Mouse (Mus musculus): ENCODE data around the gene Caprin1. TPM values are rescaled to one million over a fixed set of nuclear protein-coding genes. Genes with fewer than 3 reads are reported as not detected.

Gene Caprin1
- polyA plus RNA-seq, 1 experiment from 2014 or later = 263 TPM

DNA sequence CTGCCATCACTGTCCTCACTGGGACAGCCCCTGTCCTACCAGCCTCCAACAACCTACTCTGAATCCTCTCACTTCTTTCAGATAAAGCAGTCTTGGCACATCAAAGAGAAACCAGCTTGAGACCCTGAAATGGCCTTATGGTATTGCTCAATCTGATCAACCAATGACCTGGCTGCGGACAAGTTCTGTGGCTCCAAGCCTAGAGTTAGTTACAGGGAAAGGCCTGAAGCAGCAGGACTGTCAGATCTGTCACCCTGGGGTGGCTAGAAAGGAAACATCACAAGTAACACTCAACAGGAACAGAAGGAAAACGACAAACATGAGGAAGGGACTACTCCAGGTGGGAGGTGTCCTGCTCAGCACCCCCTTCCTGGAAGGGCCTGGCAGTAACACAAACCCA lies 72.9 kb downstream of the Caprin1 start:
- Histone ChIP-seq H3K36me3 (ENCODE audit: control insufficient read depth, insufficient read depth, low read length) (peaks cover 21% of the 10 kb centered on the region), H3K9ac (ENCODE audit: low read depth, low read length) (no peak overlapping the region), H3K27ac (ENCODE audit: low read depth, low read length) (no peak overlapping the region), H3K27me3 (replicated peaks; ENCODE audit: control insufficient read depth, insufficient read depth, low read length) (no peaks in the 10 kb centered on the region), H3K4me2 (ENCODE audit: low read length) (no peak overlapping the region), H3K4me3 (ENCODE audit: low read length) (no peak overlapping the region), H3K4me1 (ENCODE audit: control insufficient read depth, insufficient read depth, low read depth, low read length) (no peaks in the 10 kb centered on the region), H3K9me3 (ENCODE audit: control insufficient read depth, low read length) (no peaks in the 10 kb centered on the region)
- 93% methylated on average over 2 of the region's 2 CpGs for whole genome bisulfite sequencing
- no peak for ATAC-seq

DNA sequence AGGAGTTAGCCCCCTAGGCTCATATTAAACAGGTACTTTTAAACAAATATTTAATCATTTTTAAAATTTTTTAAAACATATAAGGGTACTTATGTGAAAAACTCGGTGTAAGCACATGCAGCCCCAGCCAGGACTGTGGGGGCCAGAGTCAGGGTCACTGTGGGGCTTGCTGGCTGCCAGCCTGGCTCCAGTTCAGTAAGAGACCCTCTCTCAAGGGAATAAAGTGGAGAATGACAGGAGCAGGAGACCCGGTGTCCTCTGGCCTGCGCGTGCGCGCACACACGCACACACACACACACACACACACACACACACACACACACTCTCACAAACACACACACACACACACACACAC lies 78.2 kb downstream of the Caprin1 start:
- 0 out of 2 replicates have a peak, but pooled peaks have one; percentile 32 for ATAC-seq

DNA sequence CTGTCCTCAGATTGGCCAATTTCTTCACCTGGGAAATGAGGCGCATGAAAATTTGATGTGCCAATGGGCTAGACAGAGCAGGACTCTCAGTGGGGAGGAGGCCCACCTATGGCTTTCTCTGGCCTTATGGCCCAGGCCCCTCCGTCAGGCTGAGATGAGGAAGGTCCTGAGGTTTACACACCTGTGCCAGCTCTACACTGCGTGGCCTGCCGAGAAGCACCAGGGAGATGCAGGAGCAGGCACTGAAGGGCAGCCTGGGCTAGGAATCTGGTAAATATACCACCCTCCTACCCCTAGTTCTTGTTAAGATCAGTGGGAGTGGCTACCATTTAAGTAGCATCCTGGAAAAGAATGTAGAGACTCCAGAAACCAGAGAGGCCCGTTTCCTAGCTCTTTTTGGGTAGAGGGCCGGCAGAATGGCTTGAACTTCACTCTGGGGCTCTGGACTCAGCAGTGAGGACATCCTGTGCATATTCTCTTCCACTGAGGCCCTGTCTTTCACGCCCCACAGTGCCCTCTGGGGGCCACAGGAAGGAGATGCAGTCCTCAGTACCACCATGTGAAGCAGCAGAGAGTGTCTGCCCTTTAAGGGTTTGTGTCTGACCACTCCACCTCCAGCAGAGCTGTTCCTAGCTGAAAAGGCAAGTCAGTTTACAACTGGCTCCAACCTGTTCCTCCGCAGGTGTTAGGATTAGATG lies 78.7 kb downstream of the Caprin1 start:
- Histone ChIP-seq H3K9ac (ENCODE audit: low read depth, low read length) (no peak overlapping the region), H3K4me3 (ENCODE audit: low read length) (no peak overlapping the region), H3K27me3 (replicated peaks; ENCODE audit: control insufficient read depth, insufficient read depth, low read length) (no peaks in the 10 kb centered on the region), H3K27ac (ENCODE audit: low read depth, low read length) (no peak overlapping the region), H3K36me3 (ENCODE audit: control insufficient read depth, insufficient read depth, low read length) (peaks cover 10% of the 10 kb centered on the region), H3K9me3 (ENCODE audit: control insufficient read depth, low read length) (no peaks in the 10 kb centered on the region), H3K4me2 (ENCODE audit: low read length) (no peak overlapping the region), H3K4me1 (ENCODE audit: control insufficient read depth, insufficient read depth, low read depth, low read length) (no peaks in the 10 kb centered on the region)
- ATAC-seq = peak; percentile 85
- 60% methylated on average over 8 of the region's 8 CpGs for WGBS

More for the DNA sequence above, 78.2 kb downstream of the Caprin1 start:
- no peak overlapping the region for H3K4me2 ChIP-seq (ENCODE audit: low read length)
- no peaks in the 10 kb centered on the region for H3K27me3 ChIP-seq (replicated peaks; ENCODE audit: control insufficient read depth, insufficient read depth, low read length)
- H3K9me3 ChIP-seq (ENCODE audit: control insufficient read depth, low read length) = no peaks in the 10 kb centered on the region
- WGBS = 92% methylated on average over 7 of the region's 7 CpGs
- no peak overlapping the region for H3K9ac ChIP-seq (ENCODE audit: low read depth, low read length)
- H3K4me3 ChIP-seq (ENCODE audit: low read length) = no peak overlapping the region
- H3K36me3 ChIP-seq (ENCODE audit: control insufficient read depth, insufficient read depth, low read length) = peaks cover 12% of the 10 kb centered on the region
- no peaks in the 10 kb centered on the region for H3K4me1 ChIP-seq (ENCODE audit: control insufficient read depth, insufficient read depth, low read depth, low read length)
- H3K27ac ChIP-seq (ENCODE audit: low read depth, low read length) = no peak overlapping the region

DNA sequence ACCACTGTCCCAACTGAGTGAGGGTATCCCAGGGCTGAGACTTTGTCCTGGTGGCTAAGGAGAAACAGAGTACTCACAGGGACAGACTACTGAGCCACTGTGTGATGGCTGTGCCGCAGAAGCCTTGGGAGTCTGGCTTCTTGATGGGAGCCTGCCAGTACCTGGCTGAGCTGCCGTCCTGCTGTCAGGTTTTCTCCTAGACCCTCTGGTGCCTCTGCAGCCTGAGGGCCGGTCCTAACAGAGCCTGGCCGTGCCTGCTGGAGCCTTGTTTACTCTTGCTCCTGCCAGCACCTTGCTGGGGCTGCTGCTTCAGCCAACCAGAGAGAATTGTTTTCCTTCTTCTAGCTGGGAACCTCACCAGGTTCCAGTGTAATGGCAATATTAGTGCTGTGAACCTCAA lies 83.0 kb downstream of the Caprin1 start:
- no peak for ATAC-seq
- Histone ChIP-seq H3K36me3 (ENCODE audit: control insufficient read depth, insufficient read depth, low read length) (no peaks in the 10 kb centered on the region; the same call in 1 of the 2 replicates), H3K4me1 (ENCODE audit: control insufficient read depth, insufficient read depth, low read depth, low read length) (no peaks in the 10 kb centered on the region), H3K27ac (ENCODE audit: low read depth, low read length) (no peak overlapping the region), H3K9ac (ENCODE audit: low read depth, low read length) (no peak overlapping the region), H3K27me3 (replicated peaks; ENCODE audit: control insufficient read depth, insufficient read depth, low read length) (no peaks in the 10 kb centered on the region), H3K9me3 (ENCODE audit: control insufficient read depth, low read length) (no peaks in the 10 kb centered on the region), H3K4me2 (ENCODE audit: low read length) (no peak overlapping the region), H3K4me3 (ENCODE audit: low read length) (no peak overlapping the region)
- WGBS = 59% methylated on average over 4 of the region's 4 CpGs

DNA sequence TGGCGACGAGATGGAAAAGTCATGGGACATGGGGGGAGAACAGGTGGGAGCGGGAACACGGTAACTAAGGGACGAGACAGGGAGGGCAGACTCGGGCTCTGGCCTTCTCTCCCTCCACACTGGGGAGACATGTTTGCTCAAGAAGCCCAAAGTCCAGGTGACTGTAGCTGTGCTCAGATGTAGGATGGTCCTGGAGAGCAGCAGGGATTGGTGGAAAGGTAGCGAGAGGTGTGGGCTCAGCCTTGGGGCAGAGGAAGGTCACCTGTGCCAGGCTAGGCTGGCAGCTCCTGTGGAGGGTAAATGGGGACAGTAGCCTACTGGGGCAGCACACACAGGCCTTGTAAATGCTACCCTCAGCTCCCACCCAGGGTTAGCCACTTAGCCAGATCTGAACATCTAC lies 83.6 kb downstream of the Caprin1 start:
- no peak overlapping the region for H3K4me2 ChIP-seq (ENCODE audit: low read length)
- no peaks in the 10 kb centered on the region for H3K4me1 ChIP-seq (ENCODE audit: control insufficient read depth, insufficient read depth, low read depth, low read length)
- no peak for ATAC-seq
- H3K27me3 ChIP-seq (replicated peaks; ENCODE audit: control insufficient read depth, insufficient read depth, low read length) = no peaks in the 10 kb centered on the region
- H3K9me3 ChIP-seq (ENCODE audit: control insufficient read depth, low read length) = no peaks in the 10 kb centered on the region
- H3K9ac ChIP-seq (ENCODE audit: low read depth, low read length) = no peak overlapping the region
- WGBS = 93% methylated on average over 7 of the region's 7 CpGs
- no peak overlapping the region for H3K4me3 ChIP-seq (ENCODE audit: low read length)
- H3K36me3 ChIP-seq (ENCODE audit: control insufficient read depth, insufficient read depth, low read length) = no peaks in the 10 kb centered on the region; the same call in 1 of the 2 replicates
- H3K27ac ChIP-seq (ENCODE audit: low read depth, low read length) = no peak overlapping the region

Small RNA genes lying within 50 kb of the gene (microRNA-seq; reads per million reads assigned to microRNA genes)
- gene Gm22757 (not detected), gene Gm22761 (not detected)

Other genes starting within 250 kb of the Caprin1 start
- 10.0 and 13.0 TPM in 2 replicates for gene Abtb2, start 231.3 kb downstream of the Caprin1 start, polyA plus RNA-seq (2015; fragmentation: Nextera tagmentation; extraction: Ambion mirVana)
- 19.3 and 19.8 TPM in 2 replicates for gene Nat10, start 36.4 kb downstream of the Caprin1 start, polyA plus RNA-seq (2015; fragmentation: Nextera tagmentation; extraction: Ambion mirVana)
- 30.9 TPM in 2 replicates for gene Lmo2, start 160.3 kb upstream of the Caprin1 start, polyA plus RNA-seq (2015; fragmentation: Nextera tagmentation; extraction: Ambion mirVana)
- 74.0 and 77.8 TPM in 2 replicates for gene Fbxo3, start 230.1 kb upstream of the Caprin1 start, polyA plus RNA-seq (2015; fragmentation: Nextera tagmentation; extraction: Ambion mirVana)
- 2.3 and 2.8 TPM in 2 replicates for gene 4931422A03Rik, start 230.7 kb upstream of the Caprin1 start, polyA plus RNA-seq (2015; fragmentation: Nextera tagmentation; extraction: Ambion mirVana)

Data from hindbrain, embryonic 16.5 days (tissue).